Mouse (Mus musculus): ENCODE measurements around the gene Cacna1b. TPM values are rescaled to one million over a fixed set of nuclear protein-coding genes. Genes with fewer than 3 reads are reported as not detected.

Gene Cacna1b
- total and polyA plus RNA-seq, 2 experiments from 2014 or later, result 0.31 TPM; not detected in 1

DNA sequence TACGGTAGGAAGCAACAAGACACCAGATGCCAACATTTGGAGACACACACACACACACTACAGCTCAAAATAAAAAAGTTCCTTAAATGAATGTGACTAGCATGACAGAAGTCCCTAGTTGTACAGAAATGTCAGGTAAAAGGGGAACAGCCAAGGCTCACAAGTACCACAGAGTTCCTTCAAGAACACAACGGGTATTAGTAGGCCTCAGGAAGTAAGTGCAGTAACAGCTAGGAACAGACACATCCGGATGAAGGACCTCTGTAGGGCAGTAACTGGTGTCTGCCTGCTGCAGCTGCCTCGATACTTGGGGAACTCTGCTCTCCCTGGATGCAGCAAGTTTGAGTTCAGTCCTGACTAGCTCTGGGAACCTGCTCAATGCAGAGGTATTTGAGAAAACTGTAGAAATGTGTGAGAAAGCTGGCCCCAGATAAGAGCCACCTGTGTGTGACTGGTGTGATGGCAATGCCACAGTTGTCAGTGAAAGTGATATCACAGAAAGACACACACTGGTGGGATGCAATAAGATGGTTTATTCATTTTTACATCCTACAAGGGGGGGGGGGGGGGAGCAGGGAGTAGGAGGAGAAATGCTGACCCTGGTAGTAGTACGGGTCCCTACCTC is 34.0 kb upstream of the Cacna1b start:
- Histone ChIP-seq H3K27ac (ENCODE audit: low read depth) (no peak overlapping the region), H3K27me3 (ENCODE audit: control insufficient read depth, insufficient read depth, low read length) (no peaks in the 10 kb centered on the region), H3K36me3 (replicated peaks; ENCODE audit: control insufficient read depth, insufficient read depth, low read length) (peaks cover 69% of the 10 kb centered on the region), H3K4me2 (ENCODE audit: low read depth, low read length) (no peak overlapping the region), H3K4me1 (ENCODE audit: control insufficient read depth, insufficient read depth) (no peaks in the 10 kb centered on the region), H3K4me3 (ENCODE audit: low read depth, low read length) (no peak overlapping the region), H3K9ac (replicated peaks; ENCODE audit: low read depth, low read length) (no peak overlapping the region), H3K9me3 (replicated peaks; ENCODE audit: control insufficient read depth, low read length) (no peaks in the 10 kb centered on the region)
- DNase-seq (ENCODE audit: low spot score) (no peak), ATAC-seq (ENCODE audit: insufficient read depth, low read depth) (no peak)
- TF ChIP-seq CTCF (IDR thresholded peaks at IDR 0.05; ENCODE audit: low read depth), result no peak
- 85% methylated on average over 5 of the region's 5 CpGs for WGBS

DNA sequence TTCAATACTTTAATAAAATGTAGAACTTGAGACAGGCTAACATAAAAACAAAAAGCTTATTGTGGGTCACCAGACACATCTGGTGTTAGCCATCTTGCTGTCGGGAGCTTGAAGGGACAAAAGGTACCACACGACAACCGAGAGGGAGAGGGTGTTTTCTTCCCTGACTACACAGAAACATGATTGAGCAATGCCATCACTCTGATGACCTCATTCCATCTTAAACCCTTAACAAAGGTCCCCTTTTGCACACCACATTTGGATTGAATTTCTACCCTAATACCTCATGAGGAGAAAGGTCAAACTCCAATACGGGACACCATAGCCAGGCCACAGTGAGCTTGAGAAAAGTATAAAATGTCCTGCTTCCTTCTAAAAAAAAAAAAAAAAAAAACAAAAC is 24.3 kb upstream of the Cacna1b start:
- 76% methylated on average over 4 of the region's 4 CpGs for WGBS
- Histone ChIP-seq H3K9ac (replicated peaks; ENCODE audit: low read depth, low read length) (no peak overlapping the region), H3K36me3 (replicated peaks; ENCODE audit: control insufficient read depth, insufficient read depth, low read length) (peaks cover 24% of the 10 kb centered on the region), H3K9me3 (replicated peaks; ENCODE audit: control insufficient read depth, low read length) (no peaks in the 10 kb centered on the region), H3K27ac (ENCODE audit: low read depth) (no peak overlapping the region), H3K27me3 (ENCODE audit: control insufficient read depth, insufficient read depth, low read length) (no peaks in the 10 kb centered on the region), H3K4me2 (ENCODE audit: low read depth, low read length) (no peak overlapping the region), H3K4me1 (ENCODE audit: control insufficient read depth, insufficient read depth) (no peaks in the 10 kb centered on the region), H3K4me3 (ENCODE audit: low read depth, low read length) (no peak overlapping the region)
- DNase-seq (ENCODE audit: low spot score) (no peak), ATAC-seq (ENCODE audit: insufficient read depth, low read depth) (no peak)
- TF ChIP-seq CTCF (IDR thresholded peaks at IDR 0.05; ENCODE audit: low read depth), result no peak
- TF ChIP-seq EP300 (IDR thresholded peaks at IDR 0.05; ENCODE audit: low read depth), result no peak

- Histone ChIP-seq H3K4me3 (ENCODE audit: low read depth, low read length) (no peak overlapping the region), H3K4me1 (ENCODE audit: control insufficient read depth, insufficient read depth) (no peaks in the 10 kb centered on the region), H3K4me2 (ENCODE audit: low read depth, low read length) (no peak overlapping the region), H3K9ac (replicated peaks; ENCODE audit: low read depth, low read length) (no peak overlapping the region), H3K36me3 (replicated peaks; ENCODE audit: control insufficient read depth, insufficient read depth, low read length) (no peaks in the 10 kb centered on the region), H3K9me3 (replicated peaks; ENCODE audit: control insufficient read depth, low read length) (no peaks in the 10 kb centered on the region), H3K27me3 (ENCODE audit: control insufficient read depth, insufficient read depth, low read length) (no peaks in the 10 kb centered on the region), H3K27ac (ENCODE audit: low read depth) (no peak overlapping the region)
- 45% methylated on average over 4 of the region's 4 CpGs for WGBS
- TF ChIP-seq CTCF (IDR thresholded peaks at IDR 0.05; ENCODE audit: low read depth) (no peak), EP300 (IDR thresholded peaks at IDR 0.05; ENCODE audit: low read depth) (no peak)
- ATAC-seq (ENCODE audit: insufficient read depth, low read depth), result no peak
- DNase-seq (ENCODE audit: low spot score), result no peak
Measured at GRCm38 (mm10) chr2:24781253-24781652, 18.3 kb upstream of the Cacna1b start.

DNA sequence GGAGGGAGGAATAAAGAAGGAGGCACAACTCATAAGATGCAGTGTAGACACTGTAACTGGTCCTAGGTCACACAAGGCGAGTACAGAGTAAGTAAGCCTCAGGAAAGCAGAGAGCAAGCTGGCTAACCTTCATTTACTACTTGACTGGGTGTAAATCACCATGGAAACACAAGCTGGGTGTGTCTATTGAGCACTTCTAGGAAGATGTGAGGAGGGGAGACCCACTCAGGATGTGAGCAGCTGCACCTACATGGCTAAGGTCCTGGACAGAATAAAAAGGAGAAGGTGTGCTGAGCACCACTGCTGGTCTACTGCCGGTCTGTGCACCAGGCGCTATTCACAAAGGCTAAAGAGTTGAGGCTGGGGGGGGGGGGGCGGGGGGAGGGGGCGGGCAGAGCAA is 13.9 kb upstream of the Cacna1b start:
- TF ChIP-seq EP300 (IDR thresholded peaks at IDR 0.05; ENCODE audit: low read depth), result no peak
- H3K27ac ChIP-seq (ENCODE audit: low read depth), result no peak overlapping the region
- 25% methylated on average over 4 of the region's 5 CpGs for WGBS

DNA sequence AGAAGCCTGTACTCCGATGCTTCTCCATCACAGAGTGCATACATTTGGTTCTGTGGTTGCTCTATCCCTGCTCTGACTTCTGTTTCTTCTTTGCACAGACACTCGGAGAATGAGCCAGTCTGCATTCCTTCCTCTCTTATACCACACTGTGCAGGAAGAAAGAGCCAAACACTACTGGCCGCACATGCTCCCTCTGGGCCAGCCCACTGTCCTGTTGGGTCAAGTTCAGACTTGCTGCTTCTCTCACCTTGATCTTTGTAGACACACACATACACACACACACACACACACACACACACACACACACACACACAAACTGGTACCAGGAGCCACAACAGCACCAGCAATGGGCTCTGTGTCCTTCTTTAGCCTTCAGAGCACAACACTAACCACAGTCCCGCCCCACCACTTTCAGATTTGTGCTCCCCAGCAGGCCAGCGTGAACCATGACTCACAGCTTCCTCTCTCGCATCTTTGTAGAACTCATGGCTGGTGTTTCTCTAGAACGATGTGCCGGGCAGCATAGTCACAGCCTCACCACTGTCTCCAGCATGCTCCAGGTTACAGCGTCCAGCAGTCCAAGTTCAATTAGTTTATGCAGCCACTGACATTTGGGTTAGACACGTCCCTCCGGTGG is 13.1 kb upstream of the Cacna1b start:
- no peaks in the 10 kb centered on the region for H3K9me3 ChIP-seq (replicated peaks; ENCODE audit: control insufficient read depth, low read length)
- no peak for TF ChIP-seq CTCF (IDR thresholded peaks at IDR 0.05; ENCODE audit: low read depth)
- H3K4me3 ChIP-seq (ENCODE audit: low read depth, low read length), result no peak overlapping the region
- H3K27me3 ChIP-seq (ENCODE audit: control insufficient read depth, insufficient read depth, low read length), result no peaks in the 10 kb centered on the region
- DNase-seq (ENCODE audit: low spot score) (no peak), ATAC-seq (ENCODE audit: insufficient read depth, low read depth) (no peak)
- H3K9ac ChIP-seq (replicated peaks; ENCODE audit: low read depth, low read length), result no peak overlapping the region
- 58% methylated on average over 11 of the region's 11 CpGs for WGBS
- H3K36me3 ChIP-seq (replicated peaks; ENCODE audit: control insufficient read depth, insufficient read depth, low read length), result no peaks in the 10 kb centered on the region
- no peak overlapping the region for H3K27ac ChIP-seq (ENCODE audit: low read depth)
- H3K4me1 ChIP-seq (ENCODE audit: control insufficient read depth, insufficient read depth), result no peaks in the 10 kb centered on the region
- no peak overlapping the region for H3K4me2 ChIP-seq (ENCODE audit: low read depth, low read length)

More for the DNA sequence above, 13.9 kb upstream of the Cacna1b start:
- Histone ChIP-seq H3K27me3 (ENCODE audit: control insufficient read depth, insufficient read depth, low read length) (no peaks in the 10 kb centered on the region), H3K9ac (replicated peaks; ENCODE audit: low read depth, low read length) (no peak overlapping the region), H3K4me1 (ENCODE audit: control insufficient read depth, insufficient read depth) (no peaks in the 10 kb centered on the region), H3K36me3 (replicated peaks; ENCODE audit: control insufficient read depth, insufficient read depth, low read length) (no peaks in the 10 kb centered on the region), H3K4me2 (ENCODE audit: low read depth, low read length) (no peak overlapping the region), H3K9me3 (replicated peaks; ENCODE audit: control insufficient read depth, low read length) (no peaks in the 10 kb centered on the region), H3K4me3 (ENCODE audit: low read depth, low read length) (no peak overlapping the region)
- no peak for DNase-seq (ENCODE audit: low spot score)
- no peak for ATAC-seq (ENCODE audit: insufficient read depth, low read depth)

GRCm38 (mm10) chr2:24774832-24775231 is 11.9 kb upstream of the Cacna1b start:
- DNase-seq (ENCODE audit: low spot score), result no peak
- no peak for ATAC-seq (ENCODE audit: insufficient read depth, low read depth)
- Histone ChIP-seq H3K4me1 (ENCODE audit: control insufficient read depth, insufficient read depth) (no peaks in the 10 kb centered on the region), H3K9me3 (replicated peaks; ENCODE audit: control insufficient read depth, low read length) (no peaks in the 10 kb centered on the region), H3K27ac (ENCODE audit: low read depth) (no peak overlapping the region), H3K4me2 (ENCODE audit: low read depth, low read length) (no peak overlapping the region), H3K36me3 (replicated peaks; ENCODE audit: control insufficient read depth, insufficient read depth, low read length) (no peaks in the 10 kb centered on the region), H3K9ac (replicated peaks; ENCODE audit: low read depth, low read length) (no peak overlapping the region), H3K27me3 (ENCODE audit: control insufficient read depth, insufficient read depth, low read length) (no peaks in the 10 kb centered on the region), H3K4me3 (ENCODE audit: low read depth, low read length) (no peak overlapping the region)
- TF ChIP-seq CTCF (IDR thresholded peaks at IDR 0.05; ENCODE audit: low read depth) (no peak; the same call in 1 of the 2 replicates), EP300 (IDR thresholded peaks at IDR 0.05; ENCODE audit: low read depth) (no peak)
- WGBS, result 57% methylated on average over 7 of the region's 7 CpGs

All from heart, postnatal 0 days (tissue).